In the genomic region with DNA sequence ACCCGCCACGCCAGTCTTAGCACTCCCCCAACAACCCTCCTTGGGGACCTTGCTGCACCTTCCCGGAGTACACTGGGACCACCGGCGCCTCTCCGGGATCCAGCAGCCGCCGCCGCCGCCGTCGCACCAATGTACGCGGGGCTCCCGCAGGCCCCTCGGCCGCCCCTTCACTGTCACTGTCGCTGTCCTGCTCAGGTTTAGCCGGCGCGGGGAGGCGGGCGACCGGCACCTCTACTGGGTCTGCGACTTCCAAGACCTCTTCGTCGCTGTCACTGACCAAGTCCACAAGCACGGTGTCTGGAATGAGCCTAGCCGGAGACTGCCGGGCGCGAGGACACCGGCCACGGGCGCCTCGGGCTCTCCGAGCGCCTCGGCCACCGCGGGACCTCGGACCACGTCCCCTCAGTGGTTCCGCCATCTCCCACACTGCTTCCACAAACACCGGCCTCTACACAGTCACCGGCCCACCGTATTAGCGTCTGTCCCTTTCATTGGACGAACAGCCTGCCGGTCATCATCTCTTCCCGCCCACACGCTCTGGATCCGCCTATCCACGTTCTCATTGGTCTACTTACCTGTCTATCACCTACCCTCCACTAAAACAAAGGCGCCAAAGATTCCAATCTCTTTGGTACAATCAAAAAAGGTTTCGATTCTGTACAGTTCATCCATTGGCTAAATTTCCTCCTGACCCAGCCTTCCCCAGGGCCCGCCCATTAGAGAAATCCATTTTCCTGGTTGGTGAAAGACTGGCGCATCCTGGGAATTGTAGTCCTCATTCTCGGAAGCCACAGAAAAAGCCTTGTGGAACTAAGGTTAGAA, we compare ENCODE assay signal across 7 mouse cellular contexts. TPM values are rescaled to one million over a fixed set of nuclear protein-coding genes. Genes with fewer than 3 reads are reported as not detected.
DNase-seq lines count a peak whose midpoint lies in the region; ATAC-seq lines count a peak whose summit lies in the region.

A gene (minus strand): TSS at position 440 of the 822 bp plus-strand sequence.

- no peaks in the 10 kb centered on the region; the same call in 1 of the 2 replicates for H3K36me3 ChIP-seq in intestine, embryonic 16.5 days (ENCODE audit: control insufficient read depth, insufficient read depth, low read length)
- H3K36me3 ChIP-seq in midbrain, embryonic 11.5 days (ENCODE audit: control insufficient read depth, insufficient read depth, low read length): no peaks in the 10 kb centered on the region

- under 1% methylated on average over 59 of the region's 59 CpGs for WGBS in intestine, embryonic 16.5 days
- 0% methylated on average over 59 of the region's 59 CpGs for WGBS in midbrain, embryonic 11.5 days

- peak within 1 kb of the TSS; percentile 97 for H3K4me3 ChIP-seq in intestine, embryonic 16.5 days (ENCODE audit: low read length)
- peak within 1 kb of the TSS; percentile 72 for H3K4me3 ChIP-seq in midbrain, embryonic 11.5 days (ENCODE audit: low read depth, low read length)

- H3K9ac ChIP-seq in intestine, embryonic 16.5 days (ENCODE audit: low read depth, low read length): peak within 1 kb of the TSS; percentile 82
- peak within 1 kb of the TSS; percentile 70 for H3K9ac ChIP-seq in midbrain, embryonic 11.5 days (ENCODE audit: low read length)

- peak within 1 kb of the TSS; percentile 90 for H3K4me2 ChIP-seq in intestine, embryonic 16.5 days (ENCODE audit: low read depth, low read length)
- peak within 1 kb of the TSS; percentile 73 for H3K4me2 ChIP-seq in midbrain, embryonic 11.5 days

- peak within 1 kb of the TSS; percentile 33 for H3K27ac ChIP-seq in intestine, embryonic 16.5 days (ENCODE audit: low read length)
- H3K27ac ChIP-seq in midbrain, embryonic 11.5 days (ENCODE audit: low read depth, low read length): no peak within 1 kb of the TSS

- H3K27me3 ChIP-seq in intestine, embryonic 16.5 days (replicated peaks; ENCODE audit: control insufficient read depth, insufficient read depth, low read length): no peaks in the 10 kb centered on the region
- H3K27me3 ChIP-seq in midbrain, embryonic 11.5 days (ENCODE audit: control insufficient read depth, insufficient read depth, low read length): no peaks in the 10 kb centered on the region

- DNase-seq in adrenal gland, adult 8-10 months: peak; percentile 93
- peak; percentile 98 for DNase-seq in embryo, embryonic 9.5 days (ENCODE audit: extremely low spot score)
- peak; percentile 77 to 91 for DNase-seq in gastrocnemius, postnatal 4 days (ENCODE audit: low spot score in 2 of 2)
- DNase-seq in left cerebral cortex, postnatal 36 days (ENCODE audit: low spot score in 2 of 2): peak; percentile 95 to 98
- peak; percentile 100 for DNase-seq in midbrain, embryonic 11.5 days (ENCODE audit: low spot score, missing footprints)
- DNase-seq in skeletal muscle tissue, adult 2 months (ENCODE audit: low read depth, low spot score): peak; percentile 98

- intact Hi-C loops in left cerebral cortex, postnatal 36 days (cut with DNase I): loop anchor here (5.0 kb wide), 1 partner anchor 81 kb away; a partner anchor contains a TSS

- ATAC-seq in intestine, embryonic 16.5 days: peak; percentile 100
- ATAC-seq in midbrain, embryonic 11.5 days (ENCODE audit: low FRiP score): peak; percentile 100

- H3K9me3 ChIP-seq in intestine, embryonic 16.5 days (ENCODE audit: control insufficient read depth, low read length): no peaks in the 10 kb centered on the region
- H3K9me3 ChIP-seq in midbrain, embryonic 11.5 days (ENCODE audit: control insufficient read depth, low read length): no peaks in the 10 kb centered on the region

- H3K4me1 ChIP-seq in intestine, embryonic 16.5 days (ENCODE audit: control insufficient read depth, insufficient read depth, low read length): 0 out of 2 replicates have a peak, but pooled peaks cover 6% of the 10 kb centered on the region
- peaks cover 4% of the 10 kb centered on the region for H3K4me1 ChIP-seq in midbrain, embryonic 11.5 days (ENCODE audit: control insufficient read depth, insufficient read depth, low read length)

RNA-seq across cellular contexts. Expression of the gene that starts here (rescaled TPM):
- total RNA-seq in adrenal gland, adult 8-10 months (2022): 10 to 100 TPM in 2 of 4 experiments, 1 to 10 TPM in 2; 6.5 to 10.8 (median 8.8) TPM
- 1 to 10 TPM; 3.2 to 4.1 TPM for total RNA-seq in gastrocnemius, postnatal 4 days (2021)
- polyA plus RNA-seq in intestine, embryonic 16.5 days (2015; fragmentation: Nextera tagmentation; extraction: Ambion mirVana): 0.99 and 1.4 TPM in 2 replicates
- total RNA-seq in left cerebral cortex, postnatal 36 days (2021): 1 to 10 TPM; 5.2 to 5.5 TPM
- 4.8 and 4.9 TPM in 2 replicates for polyA plus RNA-seq in midbrain, embryonic 11.5 days (2014; fragmentation: Nextera tagmentation; extraction: Ambion mirVana)
